Mouse (Mus musculus) midbrain, embryonic 14.5 days (tissue): ENCODE data around the gene Phlda2. TPM values are rescaled to one million over a fixed set of nuclear protein-coding genes. Genes with fewer than 3 reads are reported as not detected.

Source experiments
- ATAC-seq: fragments of 200-750 bp; cut with Nextera tagmentation; 2 replicates; pipeline ENCODE4 v1.8.0; 2017; ENCODE audit warnings: moderate number of reproducible peaks, moderate library complexity; ENCODE audit not compliant: low FRiP score, low TSS enrichment
- DNase-seq: peaks from one replicate; pipeline ENCODE4 v3.0.0-alpha.2; 2015
- H3K27ac ChIP-seq: fragments of 300-500 bp; sonication (generic); replicated peaks from 2 replicates; pipeline ENCODE4 v1.5.1; 2014; ENCODE audit warnings: mild to moderate bottlenecking, low read depth, low read length, moderate library complexity
- H3K27me3 ChIP-seq: fragments of 300-500 bp; sonication (generic); 2 replicates; pipeline ENCODE4 v1.6.1; 2014; ENCODE audit warnings: low read length, control low read depth, mixed read lengths; ENCODE audit not compliant: control insufficient read depth, insufficient read depth
- H3K36me3 ChIP-seq: fragments of 300-500 bp; sonication (generic); 2 replicates; pipeline ENCODE4 v1.6.1; 2014; ENCODE audit warnings: low read length, control low read depth; ENCODE audit not compliant: control insufficient read depth, insufficient read depth
- H3K4me1 ChIP-seq: fragments of 300-500 bp; sonication (generic); 2 replicates; pipeline ENCODE4 v1.6.1; 2014; ENCODE audit warnings: mild to moderate bottlenecking, antibody characterized with exemption, low read length, control low read depth; ENCODE audit not compliant: control insufficient read depth, insufficient read depth
- H3K4me2 ChIP-seq: fragments of 300-500 bp; sonication (generic); 2 replicates; pipeline ENCODE4 v1.6.1; 2014; ENCODE audit warnings: mild to moderate bottlenecking, low read length, moderate library complexity
- H3K4me3 ChIP-seq: fragments of 300-500 bp; sonication (generic); replicated peaks from 2 replicates; pipeline ENCODE4 v1.5.1; 2014; ENCODE audit warnings: low read depth, low read length
- H3K9ac ChIP-seq: fragments of 300-500 bp; sonication (generic); replicated peaks from 2 replicates; pipeline ENCODE4 v1.6.1; 2014; ENCODE audit warnings: mild to moderate bottlenecking, low read length, moderate library complexity
- H3K9me3 ChIP-seq: fragments of 300-500 bp; sonication (generic); 2 replicates; pipeline ENCODE4 v1.6.1; 2016; ENCODE audit warnings: low read length, control low read depth, mixed read lengths; ENCODE audit not compliant: control insufficient read depth
- WGBS: fragments of 180-500 bp; shearing (Covaris S2); extraction: QIAGEN DNeasy Blood & Tissue Kit; methylation state at CpG from one replicate; pipeline ENCODE4 v1.1.7; 2014; 5-methylcytosine and 5-hydroxymethylcytosine counted together
- polyA plus RNA-seq: library from polyadenylated mRNA; unstranded; fragments of >200 nt; fragmentation: Nextera tagmentation; extraction: Ambion mirVana; gene quantifications from 2 replicates; pipeline ENCODE4 v1.2.1, GENCODE M21; 2014

Phlda2 gene
- polyA plus RNA-seq, 1 experiment from 2014 or later = 0.45 TPM

DNA sequence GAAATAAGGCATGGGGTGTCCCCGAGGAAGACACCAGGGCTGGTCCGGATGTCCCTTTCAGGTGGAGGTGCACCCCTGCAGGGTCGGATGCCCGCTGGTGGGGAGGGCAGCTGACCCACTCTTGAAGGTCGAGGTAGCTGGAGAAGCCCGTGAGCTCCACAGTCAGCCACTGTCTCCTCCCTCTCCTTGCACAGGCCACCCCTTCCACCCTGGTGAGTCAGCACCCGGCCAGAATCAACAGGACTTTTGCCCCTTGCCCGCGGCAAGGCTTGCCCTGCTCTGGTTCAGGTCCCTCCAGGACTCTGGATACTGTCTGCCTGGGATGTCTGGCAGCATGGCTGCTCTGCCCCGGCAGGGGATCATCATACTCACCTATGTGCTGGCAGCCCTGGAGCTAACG is 27.1 kb downstream of the Phlda2 start:
- Histone ChIP-seq H3K9me3 (no peaks in the 10 kb centered on the region), H3K27ac (no peak overlapping the region), H3K4me3 (no peak overlapping the region), H3K9ac (no peak overlapping the region), H3K27me3 (no peaks in the 10 kb centered on the region), H3K36me3 (no peaks in the 10 kb centered on the region), H3K4me1 (no peaks in the 10 kb centered on the region), H3K4me2 (no peak overlapping the region)
- WGBS = 78% methylated on average over 11 of the region's 11 CpGs
- ATAC-seq (no peak), DNase-seq (no peak)

DNA sequence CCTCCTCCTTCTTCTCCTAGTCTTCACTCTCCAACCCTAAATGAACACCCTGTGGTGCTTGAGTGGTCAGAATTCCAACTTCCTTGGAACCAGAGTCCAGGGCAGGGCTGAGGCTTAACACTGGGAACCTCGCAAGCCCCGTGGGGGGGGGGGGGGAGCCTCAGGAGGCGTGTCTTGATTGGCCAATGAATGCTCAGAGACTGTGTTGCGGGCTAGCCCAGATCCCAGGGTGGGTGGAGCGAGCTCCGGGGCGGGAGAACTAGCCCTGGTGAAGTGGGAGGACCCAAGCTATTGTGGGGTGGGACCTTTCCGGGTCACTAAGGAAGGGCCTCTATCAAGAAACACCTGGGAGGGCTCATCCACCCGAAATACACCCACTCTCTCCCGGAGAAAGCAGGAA is 28.1 kb downstream of the Phlda2 start:
- H3K27ac ChIP-seq = no peak overlapping the region
- H3K4me1 ChIP-seq = no peaks in the 10 kb centered on the region
- H3K4me2 ChIP-seq = no peak overlapping the region
- no peak overlapping the region for H3K9ac ChIP-seq
- no peak for ATAC-seq
- no peak for DNase-seq
- H3K36me3 ChIP-seq = no peaks in the 10 kb centered on the region
- H3K27me3 ChIP-seq = no peaks in the 10 kb centered on the region
- WGBS = 33% methylated on average over 10 of the region's 10 CpGs
- H3K9me3 ChIP-seq = no peaks in the 10 kb centered on the region
- no peak overlapping the region for H3K4me3 ChIP-seq

DNA sequence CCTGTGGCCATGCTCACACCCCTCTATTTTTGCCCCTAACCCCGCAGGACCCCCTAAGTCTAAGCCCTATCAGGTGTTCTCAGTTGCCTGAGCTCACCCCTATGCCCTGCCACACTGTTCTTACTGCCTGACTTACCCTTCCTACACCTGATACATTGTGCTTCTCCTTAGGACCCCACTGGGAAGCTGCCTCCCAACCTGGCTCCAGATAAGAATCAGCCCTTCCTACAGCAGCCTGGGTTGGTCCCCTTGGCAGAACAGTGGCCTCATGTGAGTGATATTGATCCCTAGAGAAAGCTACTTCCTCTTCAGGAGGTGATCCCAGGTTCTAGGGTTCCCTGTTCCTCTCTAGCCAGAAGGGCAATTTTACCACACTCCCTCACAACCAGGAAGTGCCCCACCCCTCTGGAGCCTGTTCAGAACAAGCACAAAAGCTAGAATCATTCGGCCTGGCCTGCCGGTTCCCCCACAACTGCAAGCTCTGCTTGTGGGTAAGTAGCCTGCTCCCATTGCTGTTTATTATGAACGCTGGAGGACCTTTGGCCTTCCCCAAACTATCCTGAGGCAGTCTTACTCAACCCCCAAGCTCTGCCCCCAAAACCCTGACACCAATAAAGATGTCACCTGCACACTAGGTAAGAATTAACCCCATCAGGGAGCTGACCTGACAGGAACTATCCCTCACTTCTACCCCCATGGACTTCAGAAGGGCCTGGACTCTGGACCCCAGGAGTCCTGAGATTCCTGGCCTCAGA is 29.4 kb downstream of the Phlda2 start, which contains the start of gene Slc22a18:
Gene Slc22a18, plus strand, starts transcription at position 390 of the 755 bp plus-strand sequence.
- no peaks in the 10 kb centered on the region for H3K27me3 ChIP-seq
- DNase-seq = no peak
- no peak within 1 kb of the TSS for H3K4me3 ChIP-seq
- no peaks in the 10 kb centered on the region for H3K36me3 ChIP-seq
- H3K27ac ChIP-seq = no peak within 1 kb of the TSS
- no peak within 1 kb of the TSS for H3K9ac ChIP-seq
- WGBS = 48% methylated on average over 4 of the region's 4 CpGs
- H3K4me2 ChIP-seq = no peak within 1 kb of the TSS
- ATAC-seq = no peak
- H3K9me3 ChIP-seq = no peaks in the 10 kb centered on the region
- H3K4me1 ChIP-seq = no peaks in the 10 kb centered on the region

DNA sequence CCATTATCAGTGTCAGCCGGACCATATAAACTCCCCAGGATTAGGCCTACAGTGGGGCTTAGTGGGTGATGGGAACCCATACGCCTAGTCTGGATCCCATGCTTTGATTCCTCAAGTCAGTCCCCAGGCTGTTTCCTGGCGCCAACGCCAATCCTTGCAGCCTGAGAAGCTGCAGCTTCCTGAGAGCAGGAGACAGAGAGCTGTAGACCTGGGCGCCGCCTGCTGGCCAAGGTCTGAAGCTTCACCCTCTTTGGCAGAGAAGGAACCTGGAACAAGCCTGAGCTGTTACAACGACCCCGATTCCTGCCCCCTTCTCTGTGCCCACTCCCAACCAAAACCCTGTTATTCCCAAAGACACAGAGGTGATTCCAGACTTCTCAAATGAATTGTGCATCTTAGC is 33.0 kb downstream of the Phlda2 start:
- H3K9me3 ChIP-seq = no peaks in the 10 kb centered on the region
- DNase-seq (peak; percentile 92), ATAC-seq (no peak)
- H3K36me3 ChIP-seq = no peaks in the 10 kb centered on the region
- H3K4me2 ChIP-seq = no peak overlapping the region
- no peak overlapping the region for H3K9ac ChIP-seq
- 19% methylated on average over 8 of the region's 8 CpGs for WGBS
- no peaks in the 10 kb centered on the region for H3K27me3 ChIP-seq
- H3K4me1 ChIP-seq = peaks cover 9% of the 10 kb centered on the region
- H3K27ac ChIP-seq = no peak overlapping the region
- H3K4me3 ChIP-seq = no peak overlapping the region

DNA sequence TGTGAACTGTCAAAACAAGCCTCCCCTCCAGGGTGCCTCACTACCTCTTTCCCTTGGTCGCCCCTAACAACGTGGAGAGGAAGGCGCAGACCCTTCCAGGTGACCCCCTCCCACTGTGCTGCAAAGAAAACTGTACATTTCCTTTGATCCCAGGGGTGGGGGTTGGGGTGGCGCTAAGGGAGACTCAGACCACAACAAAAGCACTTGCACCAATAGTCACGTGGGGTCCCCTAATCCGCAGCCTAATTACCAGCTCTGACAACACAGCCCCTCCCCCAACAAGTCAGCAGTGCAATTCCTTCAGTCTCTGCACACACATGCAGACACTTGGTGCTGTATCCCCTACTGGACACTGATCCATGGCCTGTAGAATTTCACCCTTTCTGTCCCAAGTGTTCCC is 35.2 kb downstream of the Phlda2 start:
- no peaks in the 10 kb centered on the region for H3K9me3 ChIP-seq
- H3K36me3 ChIP-seq = no peaks in the 10 kb centered on the region
- no peak overlapping the region for H3K4me3 ChIP-seq
- no peak overlapping the region for H3K4me2 ChIP-seq
- ATAC-seq = no peak
- H3K27me3 ChIP-seq = peaks cover 7% of the 10 kb centered on the region; the same call in 1 of the 2 replicates
- WGBS = 7% methylated on average over 6 of the region's 6 CpGs
- no peak overlapping the region for H3K9ac ChIP-seq
- DNase-seq = peak; percentile 79
- peaks cover 14% of the 10 kb centered on the region for H3K4me1 ChIP-seq
- H3K27ac ChIP-seq = peak overlapping the region; percentile 38; the same call in 1 of the 2 replicates

DNA sequence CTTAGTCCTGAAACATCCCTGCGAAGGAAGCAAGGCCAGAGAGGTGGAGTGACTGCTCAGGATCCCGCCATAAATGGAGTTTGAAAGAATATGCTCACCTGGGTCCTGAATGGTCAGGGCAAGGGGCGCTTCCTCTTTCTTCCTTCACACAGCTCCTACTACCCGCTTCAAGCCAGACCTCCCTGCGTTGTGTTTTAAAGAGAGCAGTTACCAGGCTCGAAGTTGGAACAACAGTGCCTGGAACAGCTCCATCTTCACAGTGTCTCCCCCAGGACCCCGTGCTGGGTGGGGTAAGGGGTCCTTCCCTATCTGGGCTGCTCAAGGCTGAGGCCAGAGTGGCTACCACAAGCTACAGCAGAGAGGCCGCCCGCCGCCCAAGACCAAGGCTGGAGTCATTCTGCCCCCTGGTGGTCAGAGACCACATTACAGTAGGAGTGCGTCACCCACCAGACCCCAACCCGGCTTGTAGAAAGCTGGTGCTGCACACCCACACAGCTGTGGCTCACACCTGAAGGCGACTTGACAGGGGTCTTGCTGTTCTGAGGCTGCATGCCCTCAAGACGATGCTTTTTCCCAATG is 36.8 kb downstream of the Phlda2 start:
- Histone ChIP-seq H3K27me3 (peaks cover 7% of the 10 kb centered on the region; the same call in 1 of the 2 replicates), H3K36me3 (no peaks in the 10 kb centered on the region), H3K9ac (no peak overlapping the region), H3K27ac (no peak overlapping the region), H3K4me3 (no peak overlapping the region), H3K9me3 (no peaks in the 10 kb centered on the region), H3K4me1 (peaks cover 14% of the 10 kb centered on the region), H3K4me2 (no peak overlapping the region)
- DNase-seq = peak; percentile 91
- peak; percentile 38 for ATAC-seq
- WGBS = 37% methylated on average over 14 of the region's 14 CpGs

DNA sequence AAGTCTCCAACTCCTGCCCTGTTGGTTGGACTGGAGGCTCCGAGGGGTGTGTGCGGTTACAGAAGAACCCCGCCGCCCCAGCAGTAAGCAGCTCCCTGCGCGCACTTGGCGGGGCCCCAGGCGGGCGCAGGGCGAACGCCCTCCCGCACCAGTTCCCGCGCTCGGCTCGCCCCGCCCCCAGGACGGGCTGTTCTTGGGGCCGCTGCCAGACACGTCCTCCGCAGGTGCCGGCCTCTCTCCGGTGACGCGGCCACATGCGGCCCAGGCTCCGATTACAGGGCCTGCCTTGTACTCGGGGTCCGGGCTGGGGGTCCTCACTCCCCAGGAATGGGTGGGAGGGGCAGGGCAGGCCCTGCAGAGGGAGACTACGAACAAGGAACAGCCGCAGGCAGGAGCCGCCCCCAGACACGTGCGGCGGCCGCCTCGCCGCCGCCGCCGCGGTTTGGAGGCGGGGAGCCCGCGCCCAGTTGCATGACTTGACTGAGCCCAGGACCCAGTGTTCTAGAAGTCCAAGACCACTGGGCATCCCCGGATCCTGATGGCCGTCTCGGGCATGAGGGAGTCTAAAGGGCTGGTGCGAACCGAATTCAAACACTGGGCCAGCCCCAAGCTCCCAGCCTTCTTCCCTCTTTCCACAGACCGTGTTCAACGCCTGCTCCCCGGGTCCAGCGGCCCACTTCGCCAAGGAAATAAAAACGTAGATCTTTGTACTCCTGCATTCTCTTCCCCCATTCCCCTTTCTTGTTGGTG is 38.0 kb downstream of the Phlda2 start:
- peaks cover 7% of the 10 kb centered on the region; the same call in 1 of the 2 replicates for H3K27me3 ChIP-seq
- no peak for ATAC-seq
- H3K4me3 ChIP-seq = peak overlapping the region; percentile 30
- H3K9ac ChIP-seq = peak overlapping the region; percentile 34
- WGBS = 24% methylated on average over 49 of the region's 56 CpGs
- no peaks in the 10 kb centered on the region for H3K9me3 ChIP-seq
- no peak overlapping the region for H3K27ac ChIP-seq
- peak; percentile 73 for DNase-seq
- no peaks in the 10 kb centered on the region for H3K36me3 ChIP-seq
- peaks cover 14% of the 10 kb centered on the region for H3K4me1 ChIP-seq
- peak overlapping the region; percentile 57 for H3K4me2 ChIP-seq

DNA sequence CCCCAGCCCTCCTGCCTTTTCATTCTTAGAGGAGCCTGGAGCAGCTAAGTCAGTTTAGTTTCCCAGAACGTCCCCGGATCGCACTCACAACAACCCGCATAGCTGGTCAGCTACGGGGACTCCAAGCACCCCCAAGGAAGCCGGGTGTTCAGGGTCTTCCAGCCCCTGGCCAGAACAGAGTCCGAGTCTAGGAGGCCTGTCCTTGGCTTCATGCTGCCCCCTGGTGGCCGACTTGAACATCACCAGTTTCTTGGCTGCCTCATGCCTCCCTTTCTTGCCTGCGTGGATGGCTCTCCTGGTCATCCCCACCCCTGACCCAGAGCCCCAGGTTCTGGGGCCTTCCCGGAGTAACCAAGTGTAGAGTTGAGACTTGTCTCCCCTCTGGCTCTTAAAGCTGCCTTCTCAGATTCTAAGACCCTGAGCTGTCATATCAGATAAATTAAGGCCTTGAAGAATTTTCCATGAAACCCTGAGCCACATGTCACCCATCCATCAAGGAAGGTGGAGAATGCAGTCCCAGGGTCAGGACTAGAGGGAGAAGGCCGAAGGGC is 39.0 kb downstream of the Phlda2 start:
- H3K9me3 ChIP-seq = no peaks in the 10 kb centered on the region
- no peaks in the 10 kb centered on the region for H3K36me3 ChIP-seq
- H3K9ac ChIP-seq = no peak overlapping the region
- H3K4me3 ChIP-seq = no peak overlapping the region
- H3K4me1 ChIP-seq = peaks cover 14% of the 10 kb centered on the region
- H3K27me3 ChIP-seq = peaks cover 7% of the 10 kb centered on the region; the same call in 1 of the 2 replicates
- no peak overlapping the region for H3K27ac ChIP-seq
- ATAC-seq (no peak), DNase-seq (peak; percentile 90)
- H3K4me2 ChIP-seq = no peak overlapping the region
- 38% methylated on average over 11 of the region's 11 CpGs for WGBS
